Mouse (Mus musculus) kidney, adult 2 months (tissue): ENCODE measurements around the gene Cd207. TPM values are rescaled to one million over a fixed set of nuclear protein-coding genes. Genes with fewer than 3 reads are reported as not detected.

Experiments used
- DNase-seq: peaks from one replicate; pipeline ENCODE4 v3.0.0; 2021
- H3K27ac ChIP-seq: fragments of 200-500 bp; 2 replicates; pipeline ENCODE4 v1.5.1; 2012; ENCODE audit warnings: low read depth, low read length, control low read depth, inconsistent platforms; ENCODE audit not compliant: insufficient read depth
- H3K27me3 ChIP-seq: fragments of 200-500 bp; replicated peaks from 2 replicates; pipeline ENCODE4 v1.6.1; 2012; ENCODE audit warnings: mild to moderate bottlenecking, moderate library complexity, low read length, inconsistent platforms; ENCODE audit not compliant: control insufficient read depth, insufficient read depth
- H3K36me3 ChIP-seq: fragments of 200-500 bp; 2 replicates; pipeline ENCODE4 v1.6.1; 2012; ENCODE audit warnings: mild to moderate bottlenecking, moderate library complexity, low read length, inconsistent platforms; ENCODE audit not compliant: control insufficient read depth, insufficient read depth
- H3K4me1 ChIP-seq: fragments of 200-500 bp; 2 replicates; pipeline ENCODE4 v1.6.1; 2011; ENCODE audit warnings: low read length; ENCODE audit not compliant: control insufficient read depth, insufficient read depth
- H3K4me3 ChIP-seq: fragments of 200-500 bp; 2 replicates; pipeline ENCODE4 v1.5.1; 2011; ENCODE audit warnings: mild to moderate bottlenecking, low read depth, low read length, control low read depth; ENCODE audit not compliant: insufficient read depth
- CTCF ChIP-seq: fragments of 200-500 bp; conservative IDR thresholded peaks from 2 replicates; pipeline ENCODE4 v1.5.1; 2011; ENCODE audit warnings: low read depth, mild to moderate bottlenecking, control low read depth, low read length, moderate library complexity, mixed read lengths; ENCODE audit not compliant: insufficient read depth, insufficient read length
- POLR2A ChIP-seq: fragments of 200-500 bp; IDR thresholded peaks from one replicate; pipeline ENCODE4 v1.6.1; 2011; ENCODE audit warnings: low read depth, low read length, control low read depth
- WGBS: fragments of 180-500 bp; shearing (Covaris S2); methylation state at CpG from one replicate; pipeline ENCODE4 v1.1.7; 2018; 5-methylcytosine and 5-hydroxymethylcytosine counted together
- polyA plus RNA-seq: library from polyadenylated mRNA; depleted of rRNA; stranded (reverse); fragments of >200 nt; gene quantifications from 2 replicates; pipeline ENCODE4 v1.2.3, GENCODE M21; 2012

Gene Cd207
- polyA plus RNA-seq, 1 experiment, result 0.28 TPM

GRCm38 (mm10) chr6:83704294-83704693, 26.6 kb upstream of the Cd207 start:
- peaks cover 11% of the 10 kb centered on the region for H3K27me3 ChIP-seq
- no peak overlapping the region for H3K4me3 ChIP-seq
- H3K27ac ChIP-seq, result no peak overlapping the region
- no peaks in the 10 kb centered on the region for H3K4me1 ChIP-seq
- WGBS, result 21% methylated on average over 1 of the region's 1 CpGs
- DNase-seq, result no peak
- H3K36me3 ChIP-seq, result no peaks in the 10 kb centered on the region
- TF ChIP-seq CTCF, result no peak
- TF ChIP-seq POLR2A, result no peak

- no peak overlapping the region for H3K4me3 ChIP-seq
- WGBS, result 4% methylated on average over 10 of the region's 10 CpGs
- DNase-seq, result no peak
- no peaks in the 10 kb centered on the region for H3K36me3 ChIP-seq
- TF ChIP-seq CTCF (no peak), POLR2A (no peak)
- H3K4me1 ChIP-seq, result no peaks in the 10 kb centered on the region
- no peak overlapping the region for H3K27ac ChIP-seq
- H3K27me3 ChIP-seq, result peaks cover 11% of the 10 kb centered on the region
These were observed 26.0 kb upstream of the Cd207 start for GRCm38 (mm10) chr6:83703722-83704078.

DNA sequence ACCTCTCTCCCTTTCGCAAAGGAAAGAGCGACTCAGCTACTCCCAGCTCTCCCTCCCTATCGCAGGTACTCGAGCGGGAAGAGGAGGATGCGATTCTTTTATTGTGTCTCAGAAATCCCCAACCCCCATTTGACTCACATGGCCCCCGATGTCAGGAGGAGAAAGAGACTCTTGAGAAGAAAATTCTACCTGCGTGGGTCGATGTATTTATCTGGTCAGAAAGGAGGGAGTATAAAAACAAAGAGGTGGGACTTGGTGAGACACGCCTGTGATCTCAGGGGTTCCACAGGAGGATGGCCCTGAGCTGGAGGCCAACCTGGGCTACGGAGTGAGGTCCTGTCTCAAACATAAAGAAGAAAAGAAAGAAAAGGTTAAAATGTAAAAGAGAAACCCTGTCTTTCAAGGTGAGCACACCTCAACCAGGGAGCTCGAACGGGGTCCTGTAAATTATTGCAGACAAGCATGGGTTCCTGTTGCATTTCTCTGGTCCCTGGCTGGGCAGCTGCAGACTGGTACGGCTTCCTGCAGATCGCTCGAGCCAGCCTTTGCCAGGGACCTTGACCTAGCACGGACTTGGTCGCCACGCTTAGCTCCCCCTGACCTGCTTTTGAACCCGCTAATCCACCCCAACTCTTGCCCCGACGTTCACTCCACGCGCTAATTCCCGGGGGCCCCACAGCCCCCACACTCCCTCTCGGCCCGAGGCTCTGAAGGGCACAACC, 25.5 kb upstream of the Cd207 start:
- WGBS, result 4% methylated on average over 27 of the region's 27 CpGs
- Histone ChIP-seq H3K4me1 (no peaks in the 10 kb centered on the region), H3K4me3 (no peak overlapping the region), H3K36me3 (no peaks in the 10 kb centered on the region), H3K27ac (no peak overlapping the region), H3K27me3 (peaks cover 11% of the 10 kb centered on the region)
- TF ChIP-seq CTCF (no peak), POLR2A (no peak)
- no peak for DNase-seq

- WGBS, result 4% methylated on average over 53 of the region's 53 CpGs
These were observed 24.7 kb upstream of the Cd207 start for GRCm38 (mm10) chr6:83702146-83702999.

DNA sequence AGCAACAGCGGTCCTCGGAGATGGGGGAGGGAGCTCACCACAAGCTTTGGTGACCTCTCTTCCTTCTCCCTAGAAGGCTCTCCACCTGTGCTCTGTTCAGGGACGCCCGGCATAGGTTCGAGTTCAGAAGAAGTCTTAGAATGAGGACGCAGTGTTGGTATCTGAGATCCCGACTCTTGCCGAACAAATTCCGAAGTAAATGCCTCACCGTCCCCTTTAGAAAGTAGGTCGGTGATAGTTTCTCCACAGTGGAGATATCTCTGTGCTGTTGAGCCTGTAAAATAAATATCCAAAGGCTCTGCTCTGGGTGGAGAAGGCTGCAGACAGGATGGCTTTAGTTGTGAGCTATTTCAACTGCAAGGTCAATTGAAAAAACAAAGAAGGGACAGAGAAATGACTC, 23.3 kb upstream of the Cd207 start:
- 2% methylated on average over 11 of the region's 11 CpGs for WGBS
- DNase-seq, result no peak
- no peak overlapping the region for H3K27ac ChIP-seq
- H3K4me1 ChIP-seq, result no peaks in the 10 kb centered on the region
- peaks cover 11% of the 10 kb centered on the region for H3K27me3 ChIP-seq
- TF ChIP-seq POLR2A, result no peak
- no peak for TF ChIP-seq CTCF
- no peak overlapping the region for H3K4me3 ChIP-seq
- H3K36me3 ChIP-seq, result no peaks in the 10 kb centered on the region

More at GRCm38 (mm10) chr6:83702146-83702999, 24.7 kb upstream of the Cd207 start:
- Histone ChIP-seq H3K36me3 (no peaks in the 10 kb centered on the region), H3K27me3 (peaks cover 11% of the 10 kb centered on the region), H3K4me3 (no peak overlapping the region), H3K4me1 (no peaks in the 10 kb centered on the region), H3K27ac (no peak overlapping the region)
- TF ChIP-seq CTCF (no peak), POLR2A (no peak)
- DNase-seq, result no peak

DNA sequence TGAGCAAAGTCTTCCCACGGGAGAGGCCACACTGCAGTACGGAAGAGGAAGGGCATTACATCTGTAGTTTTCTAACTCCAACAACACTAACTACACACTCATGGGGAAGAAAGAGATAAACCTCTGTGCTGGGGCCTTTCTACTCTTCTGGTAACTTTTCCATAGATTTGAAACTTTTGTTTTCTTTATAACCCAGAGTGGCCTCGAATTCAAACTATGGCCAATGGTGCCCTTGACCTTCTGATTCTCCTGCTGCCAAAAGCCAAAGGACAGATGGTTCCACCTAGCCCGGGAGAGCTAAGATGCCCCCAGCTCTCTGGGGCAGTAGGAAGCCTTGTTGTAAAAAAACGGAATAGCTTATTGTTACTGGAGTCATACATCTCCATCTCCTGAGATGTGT, 22.3 kb upstream of the Cd207 start:
- WGBS, result 6% methylated on average over 5 of the region's 5 CpGs
- no peak overlapping the region for H3K27ac ChIP-seq
- no peak overlapping the region for H3K4me3 ChIP-seq
- H3K27me3 ChIP-seq, result peaks cover 11% of the 10 kb centered on the region
- TF ChIP-seq CTCF (no peak), POLR2A (no peak)
- no peak for DNase-seq
- no peaks in the 10 kb centered on the region for H3K4me1 ChIP-seq
- H3K36me3 ChIP-seq, result no peaks in the 10 kb centered on the region

- Histone ChIP-seq H3K4me1 (no peaks in the 10 kb centered on the region), H3K27me3 (peaks cover 11% of the 10 kb centered on the region), H3K4me3 (no peak overlapping the region), H3K27ac (no peak overlapping the region), H3K36me3 (no peaks in the 10 kb centered on the region)
- DNase-seq, result no peak
- TF ChIP-seq CTCF (no peak), POLR2A (no peak)
- WGBS, result 9% methylated on average over 8 of the region's 8 CpGs
These were observed 20.3 kb upstream of the Cd207 start for GRCm38 (mm10) chr6:83697932-83698331.
